Mouse (Mus musculus): ENCODE measurements around the gene Aoc2. TPM values are rescaled to one million over a fixed set of nuclear protein-coding genes. Genes with fewer than 3 reads are reported as not detected.

Gene Aoc2
- 2.4 and 3.5 TPM in 2 replicates for polyA plus RNA-seq (2016; fragmentation: Nextera tagmentation; extraction: Ambion mirVana)

GRCm38 (mm10) chr11:101324763-101325162, at the start of gene Aoc2:
Gene Aoc2 (plus strand): TSS chr11:101325063.
- Histone ChIP-seq H3K4me3 (no peak within 1 kb of the TSS), H3K4me2 (replicated peaks) (no peak within 1 kb of the TSS), H3K9ac (no peak within 1 kb of the TSS), H3K27me3 (no peaks in the 10 kb centered on the region), H3K36me3 (peaks cover 64% of the 10 kb centered on the region), H3K9me3 (replicated peaks) (no peaks in the 10 kb centered on the region), H3K4me1 (no peaks in the 10 kb centered on the region), H3K27ac (no peak within 1 kb of the TSS)
- no peak for ATAC-seq (ENCODE audit: low FRiP score)
- WGBS: 96% methylated on average over 5 of the region's 5 CpGs

GRCm38 (mm10) chr11:101275309-101275708, 49.6 kb upstream of the Aoc2 start:
- Histone ChIP-seq H3K9me3 (replicated peaks) (no peaks in the 10 kb centered on the region), H3K36me3 (0 out of 2 replicates have a peak, but pooled peaks cover 9% of the 10 kb centered on the region), H3K4me3 (no peak overlapping the region), H3K9ac (no peak overlapping the region), H3K27ac (no peak overlapping the region), H3K4me1 (peaks cover 28% of the 10 kb centered on the region), H3K4me2 (replicated peaks) (no peak overlapping the region), H3K27me3 (peaks cover 3% of the 10 kb centered on the region; the same call in 1 of the 2 replicates)
- WGBS: 73% methylated on average over 4 of the region's 4 CpGs
- no peak for ATAC-seq (ENCODE audit: low FRiP score)

GRCm38 (mm10) chr11:101276319-101277070, 48.4 kb upstream of the Aoc2 start:
- Histone ChIP-seq H3K9ac (peak overlapping the region; percentile 29; the same call in 1 of the 2 replicates), H3K9me3 (replicated peaks) (no peaks in the 10 kb centered on the region), H3K27me3 (peaks cover 3% of the 10 kb centered on the region; the same call in 1 of the 2 replicates), H3K4me2 (replicated peaks) (peak overlapping the region; percentile 84), H3K36me3 (0 out of 2 replicates have a peak, but pooled peaks cover 9% of the 10 kb centered on the region), H3K4me1 (peaks cover 28% of the 10 kb centered on the region), H3K4me3 (peak overlapping the region; percentile 4; the same call in 1 of the 2 replicates), H3K27ac (no peak overlapping the region)
- WGBS: 24% methylated on average over 27 of the region's 27 CpGs
- no peak for ATAC-seq (ENCODE audit: low FRiP score)

- peak overlapping the region; percentile 84 for H3K4me2 ChIP-seq (replicated peaks)
- H3K27ac ChIP-seq: no peak overlapping the region
- peaks cover 3% of the 10 kb centered on the region; the same call in 1 of the 2 replicates for H3K27me3 ChIP-seq
- H3K4me1 ChIP-seq: peaks cover 28% of the 10 kb centered on the region
- H3K9me3 ChIP-seq (replicated peaks): no peaks in the 10 kb centered on the region
- 74% methylated on average over 12 of the region's 12 CpGs for WGBS
- 0 out of 2 replicates have a peak, but pooled peaks cover 9% of the 10 kb centered on the region for H3K36me3 ChIP-seq
- peak overlapping the region; percentile 71 for H3K4me3 ChIP-seq
- peak overlapping the region; percentile 82 for H3K9ac ChIP-seq
- no peak for ATAC-seq (ENCODE audit: low FRiP score)
These were observed 47.3 kb upstream of the Aoc2 start for GRCm38 (mm10) chr11:101277381-101278222.

GRCm38 (mm10) chr11:101278223-101279192, 46.4 kb upstream of the Aoc2 start, which contains the start of the genes Cntd1 and Coa3:
Gene Cntd1 (plus strand): TSS chr11:101279012.
Gene Coa3 (minus strand): TSS chr11:101279114.
- Histone ChIP-seq H3K4me1 (peaks cover 28% of the 10 kb centered on the region), H3K27ac (no peak within 1 kb of the TSS; the same call in 1 of the 2 replicates), H3K9ac (peak within 1 kb of the TSS; percentile 82), H3K4me3 (peak within 1 kb of the TSS; percentile 71), H3K36me3 (0 out of 2 replicates have a peak, but pooled peaks cover 9% of the 10 kb centered on the region), H3K4me2 (replicated peaks) (peak within 1 kb of the TSS; percentile 84), H3K9me3 (replicated peaks) (no peaks in the 10 kb centered on the region), H3K27me3 (peaks cover 3% of the 10 kb centered on the region)
- 12% methylated on average over 45 of the region's 45 CpGs for WGBS
- ATAC-seq (ENCODE audit: low FRiP score): peak; percentile 93

GRCm38 (mm10) chr11:101279193-101279569, 45.7 kb upstream of the Aoc2 start:
- Histone ChIP-seq H3K9me3 (replicated peaks) (no peaks in the 10 kb centered on the region), H3K4me1 (peaks cover 28% of the 10 kb centered on the region), H3K27ac (no peak overlapping the region), H3K27me3 (peaks cover 3% of the 10 kb centered on the region), H3K4me3 (peak overlapping the region; percentile 71), H3K36me3 (0 out of 2 replicates have a peak, but pooled peaks cover 9% of the 10 kb centered on the region), H3K9ac (no peak overlapping the region), H3K4me2 (replicated peaks) (peak overlapping the region; percentile 84)
- peak; percentile 54 for ATAC-seq (ENCODE audit: low FRiP score)
- 62% methylated on average over 14 of the region's 14 CpGs for WGBS

GRCm38 (mm10) chr11:101280837-101281236, 44.0 kb upstream of the Aoc2 start:
- H3K36me3 ChIP-seq: peaks cover 15% of the 10 kb centered on the region; the same call in 1 of the 2 replicates
- H3K4me2 ChIP-seq (replicated peaks): no peak overlapping the region
- 50% methylated on average over 7 of the region's 7 CpGs for WGBS
- no peak for ATAC-seq (ENCODE audit: low FRiP score)
- peaks cover 3% of the 10 kb centered on the region for H3K27me3 ChIP-seq
- H3K9me3 ChIP-seq (replicated peaks): no peaks in the 10 kb centered on the region
- no peak overlapping the region for H3K4me3 ChIP-seq
- H3K27ac ChIP-seq: no peak overlapping the region
- H3K4me1 ChIP-seq: peaks cover 28% of the 10 kb centered on the region
- H3K9ac ChIP-seq: no peak overlapping the region

- Histone ChIP-seq H3K36me3 (peaks cover 12% of the 10 kb centered on the region), H3K27ac (no peak overlapping the region), H3K27me3 (no peaks in the 10 kb centered on the region; the same call in 1 of the 2 replicates), H3K9ac (no peak overlapping the region), H3K4me1 (peaks cover 9% of the 10 kb centered on the region), H3K9me3 (replicated peaks) (no peaks in the 10 kb centered on the region), H3K4me2 (replicated peaks) (no peak overlapping the region), H3K4me3 (no peak overlapping the region)
- no peak for ATAC-seq (ENCODE audit: low FRiP score)
- 15% methylated on average over 5 of the region's 5 CpGs for WGBS
These were observed 42.0 kb upstream of the Aoc2 start for GRCm38 (mm10) chr11:101282896-101283295.

GRCm38 (mm10) chr11:101283805-101284204, 41.1 kb upstream of the Aoc2 start:
- Histone ChIP-seq H3K4me1 (peaks cover 5% of the 10 kb centered on the region), H3K4me3 (no peak overlapping the region), H3K4me2 (replicated peaks) (no peak overlapping the region), H3K27me3 (no peaks in the 10 kb centered on the region; the same call in 1 of the 2 replicates), H3K9ac (no peak overlapping the region), H3K36me3 (peaks cover 19% of the 10 kb centered on the region), H3K9me3 (replicated peaks) (no peaks in the 10 kb centered on the region), H3K27ac (no peak overlapping the region)
- WGBS: 68% methylated on average over 4 of the region's 4 CpGs
- no peak for ATAC-seq (ENCODE audit: low FRiP score)

GRCm38 (mm10) chr11:101287306-101287705, 37.6 kb upstream of the Aoc2 start:
- Histone ChIP-seq H3K9ac (no peak overlapping the region), H3K4me1 (no peaks in the 10 kb centered on the region), H3K4me3 (no peak overlapping the region), H3K9me3 (replicated peaks) (no peaks in the 10 kb centered on the region), H3K36me3 (peaks cover 53% of the 10 kb centered on the region), H3K27me3 (no peaks in the 10 kb centered on the region; the same call in 1 of the 2 replicates), H3K4me2 (replicated peaks) (no peak overlapping the region), H3K27ac (no peak overlapping the region)
- ATAC-seq (ENCODE audit: low FRiP score): no peak
- 87% methylated on average over 9 of the region's 9 CpGs for WGBS

- Histone ChIP-seq H3K9me3 (replicated peaks) (no peaks in the 10 kb centered on the region), H3K27ac (no peak overlapping the region), H3K4me3 (no peak overlapping the region), H3K9ac (no peak overlapping the region), H3K36me3 (peaks cover 81% of the 10 kb centered on the region), H3K4me2 (replicated peaks) (no peak overlapping the region), H3K27me3 (no peaks in the 10 kb centered on the region), H3K4me1 (no peaks in the 10 kb centered on the region)
- WGBS: 96% methylated on average over 8 of the region's 8 CpGs
- ATAC-seq (ENCODE audit: low FRiP score): no peak
These were observed 33.6 kb upstream of the Aoc2 start for GRCm38 (mm10) chr11:101291231-101291630.

All from hindbrain, embryonic 12.5 days (tissue).